Comparison of ENCODE assay signal across 22 mouse cellular contexts in the genomic region with DNA sequence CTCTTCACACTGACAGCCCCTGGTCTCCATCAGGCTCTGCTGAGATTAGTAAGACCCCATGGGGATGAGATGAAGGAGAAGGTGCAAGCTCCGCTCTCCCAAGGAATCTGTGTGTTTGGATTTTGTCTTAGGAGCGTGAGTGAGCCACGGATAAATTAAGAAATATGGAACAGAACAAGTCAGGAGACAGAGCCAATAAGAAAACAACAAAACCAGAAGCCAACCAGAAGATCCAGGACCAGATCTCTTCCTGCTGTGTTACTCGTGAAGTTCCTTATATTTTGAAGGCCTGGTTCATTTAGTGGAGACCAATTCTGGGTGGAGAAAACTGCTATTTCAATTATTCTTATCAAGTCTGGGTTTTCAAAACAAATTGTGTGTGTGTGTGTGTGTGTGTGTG. TPM values are rescaled to one million over a fixed set of nuclear protein-coding genes. Genes with fewer than 3 reads are reported as not detected.
A peak's percentile ranks its signal among the peaks of the same experiment; 100 is the strongest.
DNase-seq lines count a peak whose midpoint lies in the region; ATAC-seq and TF ChIP-seq lines count a peak whose summit lies in the region.
"Had no signal": no experiment of that assay in that cellular context is flagged by ENCODE, and none has a peak within 500 bp of the region (broad histone marks: within the 10 kb centered on the region; RNA-seq: fewer than 3 reads in every experiment).

No protein-coding gene starts in this region.

- peak; percentile 13 for DNase-seq in forebrain, embryonic 10.5 days (ENCODE audit: extremely low spot score, low spot score)
- DNase-seq in intestine, embryonic 14.5 days (ENCODE audit: low spot score) = no peak
- peak; percentile 27 for DNase-seq in embryo, embryonic 9.5 days (ENCODE audit: extremely low spot score)
- no peak for DNase-seq in spleen, postnatal 10 days (ENCODE audit: low spot score in 2 of 2)
- no peak for DNase-seq in layer of hippocampus, postnatal 25 days (ENCODE audit: extremely low spot score in 1 of 2, low spot score in 1 of 2)
- DNase-seq: adrenal gland, postnatal 10 days; cerebellum, adult 2 months; gastrocnemius, postnatal 36 days; heart, adult 18-20 months; heart, postnatal 14 days; kidney, adult 11 months had no signal

- H3K9ac ChIP-seq in forebrain, embryonic 15.5 days (replicated peaks) = no peak overlapping the region
- H3K9ac ChIP-seq in intestine, embryonic 14.5 days (ENCODE audit: low read length) = no peak overlapping the region
- H3K9ac ChIP-seq in intestine, embryonic 16.5 days (ENCODE audit: low read depth, low read length) = no peak overlapping the region
- H3K9ac ChIP-seq: embryonic facial prominence, embryonic 12.5 days; forebrain, embryonic 12.5 days; heart, embryonic 15.5 days; hindbrain, embryonic 14.5 days had no signal

- WGBS in forebrain, embryonic 10.5 days = 3% methylated on average over 4 of the region's 4 CpGs
- 4% methylated on average over 4 of the region's 4 CpGs for WGBS in forebrain, embryonic 15.5 days
- WGBS in intestine, embryonic 14.5 days = 41% methylated on average over 4 of the region's 4 CpGs
- WGBS in intestine, embryonic 16.5 days = 50% methylated on average over 4 of the region's 4 CpGs

- no peak overlapping the region for H3K4me2 ChIP-seq in forebrain, embryonic 15.5 days (replicated peaks)
- no peak overlapping the region for H3K4me2 ChIP-seq in intestine, embryonic 14.5 days (ENCODE audit: low read length)
- H3K4me2 ChIP-seq in intestine, embryonic 16.5 days (ENCODE audit: low read depth, low read length) = no peak overlapping the region
- H3K4me2 ChIP-seq: embryonic facial prominence, embryonic 12.5 days; forebrain, embryonic 12.5 days; heart, embryonic 15.5 days; hindbrain, embryonic 14.5 days had no signal

- H3K27ac ChIP-seq in forebrain, embryonic 10.5 days = no peak overlapping the region
- no peak overlapping the region for H3K27ac ChIP-seq in forebrain, embryonic 15.5 days (replicated peaks)
- no peak overlapping the region for H3K27ac ChIP-seq in intestine, embryonic 14.5 days (ENCODE audit: low read depth)
- H3K27ac ChIP-seq in intestine, embryonic 16.5 days (ENCODE audit: low read length) = no peak overlapping the region
- H3K27ac ChIP-seq in bone marrow macrophage, adult 2 months (ENCODE audit: insufficient read depth, low read depth, low read length) = peak overlapping the region; percentile 8; the same call in 1 of the 2 replicates
- H3K27ac ChIP-seq: embryonic facial prominence, embryonic 12.5 days; forebrain, embryonic 12.5 days; heart, embryonic 10.5 days; heart, embryonic 15.5 days; hindbrain, embryonic 14.5 days had no signal

- H3K4me3 ChIP-seq in forebrain, embryonic 10.5 days = no peak overlapping the region
- H3K4me3 ChIP-seq in forebrain, embryonic 15.5 days = no peak overlapping the region
- H3K4me3 ChIP-seq in intestine, embryonic 14.5 days (ENCODE audit: low read depth, low read length) = no peak overlapping the region
- H3K4me3 ChIP-seq in intestine, embryonic 16.5 days (ENCODE audit: low read length) = no peak overlapping the region
- no peak overlapping the region for H3K4me3 ChIP-seq in bone marrow macrophage, adult 2 months (ENCODE audit: insufficient read depth, low read length)
- H3K4me3 ChIP-seq: embryonic facial prominence, embryonic 12.5 days; forebrain, embryonic 12.5 days; heart, embryonic 10.5 days; heart, embryonic 15.5 days had no signal

- no peak for ATAC-seq in forebrain, embryonic 15.5 days (replicated peaks)
- ATAC-seq in intestine, embryonic 14.5 days (replicated peaks; ENCODE audit: low FRiP score, low TSS enrichment, low read depth) = 0 out of 2 replicates have a peak, but pooled peaks have one; percentile 14
- ATAC-seq in intestine, embryonic 16.5 days = no peak

- no peaks in the 10 kb centered on the region for H3K36me3 ChIP-seq in forebrain, embryonic 10.5 days (replicated peaks)
- H3K36me3 ChIP-seq in forebrain, embryonic 15.5 days = no peaks in the 10 kb centered on the region
- H3K36me3 ChIP-seq in intestine, embryonic 14.5 days (ENCODE audit: control insufficient read depth, insufficient read depth, low read length) = no peaks in the 10 kb centered on the region
- H3K36me3 ChIP-seq in intestine, embryonic 16.5 days (ENCODE audit: control insufficient read depth, insufficient read depth, low read length) = no peaks in the 10 kb centered on the region
- H3K36me3 ChIP-seq: embryonic facial prominence, embryonic 12.5 days; forebrain, embryonic 12.5 days; heart, embryonic 10.5 days; heart, embryonic 15.5 days had no signal

- H3K9me3 ChIP-seq in forebrain, embryonic 10.5 days = peaks cover 4% of the 10 kb centered on the region
- no peaks in the 10 kb centered on the region for H3K9me3 ChIP-seq in forebrain, embryonic 15.5 days
- no peaks in the 10 kb centered on the region for H3K9me3 ChIP-seq in intestine, embryonic 14.5 days (ENCODE audit: control insufficient read depth, low read length)
- no peaks in the 10 kb centered on the region for H3K9me3 ChIP-seq in intestine, embryonic 16.5 days (ENCODE audit: control insufficient read depth, low read length)
- H3K9me3 ChIP-seq: embryonic facial prominence, embryonic 12.5 days; heart, embryonic 10.5 days; heart, embryonic 15.5 days had no signal

- TF ChIP-seq CTCF in bone marrow macrophage, adult 2 months (IDR thresholded peaks at IDR 0.05; ENCODE audit: low read depth, low read length) = no peak

- peaks cover 100% of the 10 kb centered on the region for H3K27me3 ChIP-seq in forebrain, embryonic 10.5 days (ENCODE audit: poor library complexity, severe bottlenecking)
- H3K27me3 ChIP-seq in forebrain, embryonic 15.5 days = peaks cover 95% of the 10 kb centered on the region
- H3K27me3 ChIP-seq in intestine, embryonic 14.5 days (replicated peaks; ENCODE audit: control insufficient read depth, insufficient read depth, low read length) = peaks cover 44% of the 10 kb centered on the region
- H3K27me3 ChIP-seq in intestine, embryonic 16.5 days (replicated peaks; ENCODE audit: control insufficient read depth, insufficient read depth, low read length) = peaks cover 14% of the 10 kb centered on the region

- H3K4me1 ChIP-seq in forebrain, embryonic 10.5 days = peaks cover 5% of the 10 kb centered on the region
- no peaks in the 10 kb centered on the region for H3K4me1 ChIP-seq in forebrain, embryonic 15.5 days
- peaks cover 11% of the 10 kb centered on the region for H3K4me1 ChIP-seq in intestine, embryonic 14.5 days (replicated peaks; ENCODE audit: control insufficient read depth, insufficient read depth, low read length)
- H3K4me1 ChIP-seq in intestine, embryonic 16.5 days (ENCODE audit: control insufficient read depth, insufficient read depth, low read length) = no peaks in the 10 kb centered on the region; the same call in 1 of the 2 replicates
- peaks cover 12% of the 10 kb centered on the region for H3K4me1 ChIP-seq in bone marrow macrophage, adult 2 months (ENCODE audit: control insufficient read depth, insufficient read depth, low read length)
- H3K4me1 ChIP-seq: embryonic facial prominence, embryonic 12.5 days; forebrain, embryonic 12.5 days; heart, embryonic 15.5 days had no signal

- no peak for TF ChIP-seq POLR2A in bone marrow macrophage, adult 2 months (IDR thresholded peaks at IDR 0.05; ENCODE audit: borderline replicate concordance, low read depth, low read length)

RNA-seq across cellular contexts. Expression of a gene that starts 6.5 kb away (rescaled TPM):
- polyA plus RNA-seq in forebrain, embryonic 10.5 days (2016; fragmentation: Nextera tagmentation; extraction: Ambion mirVana) = not detected in 2 replicates
- not detected in 2 replicates for polyA plus RNA-seq in forebrain, embryonic 15.5 days (2015; fragmentation: Nextera tagmentation; extraction: Ambion mirVana)
- 1.2 and 1.4 TPM in 2 replicates for polyA plus RNA-seq in intestine, embryonic 14.5 days (2014; fragmentation: Nextera tagmentation; extraction: Ambion mirVana)
- polyA plus RNA-seq in intestine, embryonic 16.5 days (2015; fragmentation: Nextera tagmentation; extraction: Ambion mirVana) = 0.72 and 0.88 TPM in 2 replicates
- polyA plus RNA-seq in bone marrow macrophage, adult 2 months (2012; ENCODE audit: insufficient read depth, insufficient read length, missing spikeins) = 1.1 and 2.2 TPM in 2 replicates
- total RNA-seq in layer of hippocampus, postnatal 25 days (2021) = not detected
- total RNA-seq: common myeloid progenitor, adult 5-6 weeks; hematopoietic stem cell, adult 5-6 weeks; MEL had no signal

RNA-seq across cellular contexts. Expression of a gene that starts 13.1 kb away (rescaled TPM):
- polyA plus RNA-seq in forebrain, embryonic 10.5 days (2016; fragmentation: Nextera tagmentation; extraction: Ambion mirVana) = not detected in 2 replicates
- polyA plus RNA-seq in forebrain, embryonic 15.5 days (2015; fragmentation: Nextera tagmentation; extraction: Ambion mirVana) = not detected in 2 replicates
- polyA plus RNA-seq in intestine, embryonic 14.5 days (2014; fragmentation: Nextera tagmentation; extraction: Ambion mirVana) = 10.1 and 10.8 TPM in 2 replicates
- polyA plus RNA-seq in intestine, embryonic 16.5 days (2015; fragmentation: Nextera tagmentation; extraction: Ambion mirVana) = 5.0 and 5.1 TPM in 2 replicates
- polyA plus RNA-seq in bone marrow macrophage, adult 2 months (2012; ENCODE audit: insufficient read depth, insufficient read length, missing spikeins) = not detected in 2 replicates
- total RNA-seq in layer of hippocampus, postnatal 25 days (2021) = not detected
- total RNA-seq: common myeloid progenitor, adult 5-6 weeks; MEL had no signal
- polyA plus RNA-seq: forebrain, embryonic 12.5 days had no signal

RNA-seq across cellular contexts. Expression of a gene that starts 25.7 kb away (rescaled TPM):
- polyA plus RNA-seq in forebrain, embryonic 10.5 days (2016; fragmentation: Nextera tagmentation; extraction: Ambion mirVana) = not detected in 2 replicates
- polyA plus RNA-seq in forebrain, embryonic 15.5 days (2015; fragmentation: Nextera tagmentation; extraction: Ambion mirVana) = not detected in 2 replicates
- 2.5 and 2.8 TPM in 2 replicates for polyA plus RNA-seq in intestine, embryonic 14.5 days (2014; fragmentation: Nextera tagmentation; extraction: Ambion mirVana)
- polyA plus RNA-seq in intestine, embryonic 16.5 days (2015; fragmentation: Nextera tagmentation; extraction: Ambion mirVana) = 1.5 TPM in 2 replicates
- polyA plus RNA-seq in bone marrow macrophage, adult 2 months (2012; ENCODE audit: insufficient read depth, insufficient read length, missing spikeins) = not detected in 2 replicates
- not detected for total RNA-seq in layer of hippocampus, postnatal 25 days (2021)
- total RNA-seq: common myeloid progenitor, adult 5-6 weeks; gastrocnemius, postnatal 36 days; heart, adult 18-20 months; hematopoietic stem cell, adult 5-6 weeks; MEL had no signal
- polyA plus RNA-seq: forebrain, embryonic 12.5 days had no signal

RNA-seq across cellular contexts. Expression of a gene that starts 40.0 kb away (rescaled TPM):
- polyA plus RNA-seq in forebrain, embryonic 10.5 days (2016; fragmentation: Nextera tagmentation; extraction: Ambion mirVana) = not detected in 2 replicates
- polyA plus RNA-seq in forebrain, embryonic 15.5 days (2015; fragmentation: Nextera tagmentation; extraction: Ambion mirVana) = not detected in 2 replicates
- 7.5 and 7.7 TPM in 2 replicates for polyA plus RNA-seq in intestine, embryonic 14.5 days (2014; fragmentation: Nextera tagmentation; extraction: Ambion mirVana)
- polyA plus RNA-seq in intestine, embryonic 16.5 days (2015; fragmentation: Nextera tagmentation; extraction: Ambion mirVana) = 1.7 and 2.4 TPM in 2 replicates
- polyA plus RNA-seq in bone marrow macrophage, adult 2 months (2012; ENCODE audit: insufficient read depth, insufficient read length, missing spikeins) = 1.0 and 1.2 TPM in 2 replicates
- not detected for total RNA-seq in layer of hippocampus, postnatal 25 days (2021)
- total RNA-seq: MEL had no signal
- polyA plus RNA-seq: embryonic facial prominence, embryonic 12.5 days; forebrain, embryonic 12.5 days had no signal

RNA-seq across cellular contexts. Expression of a gene that starts 52.8 kb away (rescaled TPM):
- not detected in 2 replicates for polyA plus RNA-seq in forebrain, embryonic 10.5 days (2016; fragmentation: Nextera tagmentation; extraction: Ambion mirVana)
- not detected in 2 replicates for polyA plus RNA-seq in forebrain, embryonic 15.5 days (2015; fragmentation: Nextera tagmentation; extraction: Ambion mirVana)
- polyA plus RNA-seq in intestine, embryonic 14.5 days (2014; fragmentation: Nextera tagmentation; extraction: Ambion mirVana) = 30.1 and 34.1 TPM in 2 replicates
- polyA plus RNA-seq in intestine, embryonic 16.5 days (2015; fragmentation: Nextera tagmentation; extraction: Ambion mirVana) = 15.3 and 15.5 TPM in 2 replicates
- polyA plus RNA-seq in bone marrow macrophage, adult 2 months (2012; ENCODE audit: insufficient read depth, insufficient read length, missing spikeins) = not detected in 2 replicates
- not detected for total RNA-seq in layer of hippocampus, postnatal 25 days (2021)
- total RNA-seq: MEL had no signal
- polyA plus RNA-seq: forebrain, embryonic 12.5 days had no signal

Comparison
In these comparisons a context has a peak if more than half of its experiments do, and no peak if none do; other contexts are left out.
1. DNase-seq: peak in forebrain, embryonic 10.5 days (single experiment) and embryo, embryonic 9.5 days (single experiment); none in intestine, embryonic 14.5 days (single experiment), spleen, postnatal 10 days (0 of 2) and layer of hippocampus, postnatal 25 days (0 of 2).